Mouse (Mus musculus) gastrocnemius, postnatal 14 days (tissue): ENCODE measurements at regions not wholly inside any gene's neighbourhood (a gene's known extent, or its start where the extent isn't known, plus 50 kb on each side); places are given as distances from the start of the nearest gene placed in this dataset.
"Not testable (repeated sequence)": the region's sequence is repeated elsewhere in the genome, so short reads cannot be mapped to it uniquely, and the experiment has no call there.

ENCODE experiments used
- DNase-seq: peaks from one replicate; pipeline ENCODE4 v3.0.0; 2021; ENCODE audit warnings: mixed read lengths
- intact Hi-C: fragments of 180-260 bp; cut with DNase I; formaldehyde crosslinking; loops from one replicate; pipeline ENCODE4 v1.15.1; 2025; ENCODE audit warnings: low total_unique reads

DNA sequence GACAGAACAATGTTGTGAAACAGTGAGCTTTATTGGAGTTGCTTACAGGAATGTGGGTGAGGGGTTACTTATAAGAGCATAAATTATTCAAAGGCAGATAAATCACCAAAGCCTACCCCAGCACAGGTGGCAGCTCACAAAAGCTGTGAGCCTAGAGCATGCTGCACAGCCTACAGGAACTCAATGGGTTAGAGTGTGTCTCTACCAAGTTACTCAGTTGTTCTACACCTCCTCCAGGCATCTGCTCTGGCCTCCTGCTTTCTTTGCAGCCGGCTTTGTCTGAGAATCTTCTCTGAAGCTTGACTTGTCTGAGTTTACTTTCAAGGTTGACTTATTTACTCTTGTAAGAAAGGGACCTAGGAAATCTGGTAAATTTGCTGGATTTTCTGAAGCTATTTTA, 336.5 kb downstream of the Fscb start:
- DNase-seq: no peak
- intact Hi-C loops: no loop called here

- intact Hi-C loops: no loop called here
- no peak for DNase-seq
Observed at GRCm38 (mm10) chr12:64116438-64116837, 358.1 kb downstream of the Fscb start.

GRCm38 (mm10) chr12:64114476-64114875, 360.0 kb downstream of the Fscb start:
- intact Hi-C loops: no loop called here
- no peak for DNase-seq

DNA sequence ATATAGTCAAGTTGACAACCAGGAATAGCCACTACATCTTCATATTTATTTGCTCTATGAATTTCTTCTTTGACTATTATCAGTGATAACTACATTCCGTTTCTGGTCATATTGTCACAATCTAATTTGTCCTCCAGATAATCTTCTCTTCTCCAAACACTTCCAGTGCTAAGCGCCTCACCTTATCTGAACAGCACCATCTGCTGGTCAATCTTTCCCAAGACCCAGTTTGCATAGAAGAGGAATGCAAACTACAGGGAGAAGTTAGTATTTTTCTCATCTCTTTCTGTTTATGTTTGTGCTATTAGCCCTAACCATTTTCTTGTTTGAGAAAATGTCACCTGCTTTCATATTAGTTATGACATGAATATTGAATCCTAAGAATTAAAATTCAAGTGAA, 370.3 kb downstream of the Fscb start:
- intact Hi-C loops: no loop called here
- DNase-seq: peak; percentile 3

DNA sequence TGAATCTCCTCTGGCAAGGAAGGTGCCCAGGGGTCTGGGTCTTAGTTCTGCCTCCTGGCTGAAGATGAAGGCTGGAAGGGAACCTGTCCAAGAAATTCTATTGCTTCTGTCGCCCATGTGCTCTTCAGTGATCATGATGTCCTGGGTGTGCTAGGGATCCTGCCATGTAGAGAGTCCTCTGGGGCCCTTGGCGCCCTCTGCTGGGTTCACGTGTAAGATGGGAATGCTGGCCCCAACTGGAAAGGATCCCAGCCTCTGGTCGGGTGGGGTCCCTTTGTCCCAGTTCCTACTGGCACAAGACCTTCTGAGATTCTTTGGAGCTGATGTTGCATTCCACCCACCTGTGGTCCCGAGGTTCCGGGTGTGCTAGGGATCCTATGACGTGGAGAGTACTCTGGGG, 397.7 kb downstream of the Fscb start:
- intact Hi-C loops: no loop called here
- DNase-seq: no peak

DNA sequence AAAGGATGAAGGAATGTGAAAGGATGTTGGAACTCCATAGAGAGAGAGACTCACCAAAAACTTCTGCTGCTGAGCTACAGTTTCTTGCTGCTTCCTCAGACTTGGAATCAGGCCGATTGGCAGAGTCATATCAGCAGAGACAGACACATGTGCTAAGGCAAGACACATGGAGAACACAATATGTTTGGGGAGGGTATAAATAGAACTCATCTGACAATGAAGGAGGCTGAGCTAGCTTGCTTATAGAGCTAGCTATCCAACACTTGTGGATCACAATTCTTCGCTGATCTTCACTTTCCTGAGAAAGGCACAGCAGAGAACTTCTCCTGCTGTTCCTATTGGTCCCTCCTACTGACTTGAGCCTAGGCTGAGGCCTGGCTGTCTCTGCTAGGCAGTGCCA, 429.0 kb downstream of the Fscb start:
- intact Hi-C loops: no loop called here
- DNase-seq: no peak

DNA sequence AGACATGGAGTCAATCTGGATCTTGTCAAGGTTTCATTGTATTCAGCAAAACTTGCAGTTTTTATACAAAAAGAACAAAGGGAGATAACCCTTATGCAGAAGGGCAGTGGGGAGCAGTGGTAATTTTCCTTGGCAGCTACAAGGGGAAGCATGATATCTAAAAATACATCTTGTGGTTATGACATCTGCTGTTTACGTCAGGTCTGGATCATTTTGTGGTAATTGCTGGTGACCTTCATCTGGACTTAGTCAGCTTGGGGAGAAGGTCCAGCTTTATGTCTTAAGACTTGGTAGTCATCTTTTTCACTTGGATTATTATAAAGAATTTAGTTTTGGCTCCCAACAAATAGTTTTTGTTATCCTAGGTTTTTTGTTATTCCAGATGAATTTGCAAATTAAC, 465.9 kb downstream of the Fscb start:
- intact Hi-C loops, DNase-seq: not testable (repeated sequence)
